Comparison of ENCODE assay signal across 19 mouse cellular contexts in genomic region chr10:99471832-99472497, GRCm38 (mm10).
DNase-seq lines count a peak whose midpoint lies in the region; ATAC-seq and TF ChIP-seq lines count a peak whose summit lies in the region.
"Had no signal": no experiment of that assay in that cellular context is flagged by ENCODE, and none has a peak within 500 bp of the region (broad histone marks: within the 10 kb centered on the region; RNA-seq: fewer than 3 reads in every experiment).

No protein-coding gene starts in this region.

- WGBS in heart, embryonic 14.5 days = 65% methylated on average over 8 of the region's 8 CpGs
- whole genome bisulfite sequencing in midbrain, embryonic 13.5 days = 49% methylated on average over 8 of the region's 8 CpGs
- 49% methylated on average over 8 of the region's 8 CpGs for WGBS in midbrain, embryonic 16.5 days
- WGBS in limb, embryonic 14.5 days = 63% methylated on average over 8 of the region's 8 CpGs

- no peak for DNase-seq in heart, postnatal 4 days
- DNase-seq in limb, embryonic 14.5 days (ENCODE audit: low spot score) = peak; percentile 32
- DNase-seq in kidney, postnatal 4 days = no peak
- no peak for DNase-seq in adrenal gland, postnatal 14 days
- DNase-seq: adrenal gland, adult 8-10 months; cerebellum, adult 9-11 months; gastrocnemius, postnatal 36 days; right cerebral cortex, adult 18-20 months; thymus, postnatal 14 days had no signal

- no peak overlapping the region for H3K4me3 ChIP-seq in heart, embryonic 14.5 days (ENCODE audit: control insufficient read depth in 1 of 2, insufficient read depth in 1 of 2, low read depth in 1 of 2, low read length in 2 of 2)
- no peak overlapping the region for H3K4me3 ChIP-seq in midbrain, embryonic 13.5 days (replicated peaks)
- no peak overlapping the region for H3K4me3 ChIP-seq in midbrain, embryonic 16.5 days (ENCODE audit: low read depth, low read length)
- no peak overlapping the region for H3K4me3 ChIP-seq in limb, embryonic 14.5 days (replicated peaks; ENCODE audit: low read length)
- H3K4me3 ChIP-seq: hindbrain, embryonic 10.5 days; limb, embryonic 13.5 days; midbrain, embryonic 12.5 days had no signal

- H3K4me2 ChIP-seq in heart, embryonic 14.5 days (ENCODE audit: low read length) = no peak overlapping the region
- H3K4me2 ChIP-seq in midbrain, embryonic 13.5 days (replicated peaks) = no peak overlapping the region
- no peak overlapping the region for H3K4me2 ChIP-seq in midbrain, embryonic 16.5 days (ENCODE audit: low read length)
- H3K4me2 ChIP-seq in limb, embryonic 14.5 days (replicated peaks; ENCODE audit: low read depth, low read length, severe bottlenecking) = no peak overlapping the region
- H3K4me2 ChIP-seq: limb, embryonic 13.5 days; midbrain, embryonic 12.5 days had no signal

- no peak for TF ChIP-seq POLR2A in limb, embryonic 14.5 days (IDR thresholded peaks at IDR 0.05; ENCODE audit: borderline replicate concordance, extremely low read depth, insufficient read depth, insufficient read length)

- H3K27ac ChIP-seq in heart, embryonic 14.5 days (replicated peaks in 1 of 2; ENCODE audit: control insufficient read depth in 1 of 2, insufficient read depth in 1 of 2, low read depth in 2 of 2, low read length in 2 of 2) = peak overlapping the region; percentile 3 to 49; a peak in 1 of 4 replicates
- H3K27ac ChIP-seq in midbrain, embryonic 13.5 days = 0 out of 2 replicates have a peak overlapping the region, but pooled peaks have one; percentile 30
- H3K27ac ChIP-seq in midbrain, embryonic 16.5 days (ENCODE audit: low read length) = no peak overlapping the region
- H3K27ac ChIP-seq in limb, embryonic 14.5 days (replicated peaks; ENCODE audit: low read depth, low read length) = no peak overlapping the region
- H3K27ac ChIP-seq: limb, embryonic 13.5 days; liver, embryonic 14.5 days; macrophage; midbrain, embryonic 12.5 days had no signal

- peaks cover 4 to 5% of the 10 kb centered on the region in 2 experiments; a peak in 3 of 4 replicates for H3K4me1 ChIP-seq in heart, embryonic 14.5 days (ENCODE audit: control insufficient read depth in 2 of 2, insufficient read depth in 2 of 2, low read length in 2 of 2)
- H3K4me1 ChIP-seq in midbrain, embryonic 13.5 days (replicated peaks) = peaks cover 9% of the 10 kb centered on the region
- peaks cover 7% of the 10 kb centered on the region; the same call in 1 of the 2 replicates for H3K4me1 ChIP-seq in midbrain, embryonic 16.5 days (ENCODE audit: control insufficient read depth, insufficient read depth, low read length)
- H3K4me1 ChIP-seq in limb, embryonic 14.5 days (ENCODE audit: control insufficient read depth, insufficient read depth, low read length) = 0 out of 2 replicates have a peak, but pooled peaks cover 2% of the 10 kb centered on the region

- no peaks in the 10 kb centered on the region for H3K36me3 ChIP-seq in heart, embryonic 14.5 days (ENCODE audit: control insufficient read depth, insufficient read depth, low read length)
- H3K36me3 ChIP-seq in midbrain, embryonic 13.5 days = no peaks in the 10 kb centered on the region
- H3K36me3 ChIP-seq in midbrain, embryonic 16.5 days (ENCODE audit: control insufficient read depth, insufficient read depth, low read length) = no peaks in the 10 kb centered on the region
- no peaks in the 10 kb centered on the region for H3K36me3 ChIP-seq in limb, embryonic 14.5 days (ENCODE audit: control insufficient read depth, insufficient read depth, low read length)
- H3K36me3 ChIP-seq: hindbrain, embryonic 10.5 days; limb, embryonic 13.5 days; midbrain, embryonic 12.5 days had no signal

- no peaks in the 10 kb centered on the region for H3K9me3 ChIP-seq in heart, embryonic 14.5 days (ENCODE audit: control insufficient read depth, low read length)
- H3K9me3 ChIP-seq in midbrain, embryonic 13.5 days = no peaks in the 10 kb centered on the region
- no peaks in the 10 kb centered on the region for H3K9me3 ChIP-seq in midbrain, embryonic 16.5 days (replicated peaks; ENCODE audit: control insufficient read depth, low read length, poor library complexity, severe bottlenecking)
- no peaks in the 10 kb centered on the region for H3K9me3 ChIP-seq in limb, embryonic 14.5 days (ENCODE audit: control insufficient read depth, low read length)
- H3K9me3 ChIP-seq: hindbrain, embryonic 10.5 days; limb, embryonic 13.5 days; midbrain, embryonic 12.5 days had no signal

- H3K9ac ChIP-seq in heart, embryonic 14.5 days (ENCODE audit: low read length) = no peak overlapping the region
- no peak overlapping the region for H3K9ac ChIP-seq in midbrain, embryonic 13.5 days (replicated peaks)
- H3K9ac ChIP-seq in midbrain, embryonic 16.5 days (ENCODE audit: low read depth, low read length) = no peak overlapping the region
- H3K9ac ChIP-seq in limb, embryonic 14.5 days (ENCODE audit: low read depth, low read length, severe bottlenecking) = no peak overlapping the region
- H3K9ac ChIP-seq: limb, embryonic 13.5 days; liver, embryonic 14.5 days; midbrain, embryonic 12.5 days had no signal

- H3K27me3 ChIP-seq in heart, embryonic 14.5 days (ENCODE audit: control insufficient read depth, insufficient read depth, low read length) = no peaks in the 10 kb centered on the region
- no peaks in the 10 kb centered on the region for H3K27me3 ChIP-seq in midbrain, embryonic 13.5 days
- H3K27me3 ChIP-seq in midbrain, embryonic 16.5 days (ENCODE audit: control insufficient read depth, insufficient read depth, low read depth, low read length) = no peaks in the 10 kb centered on the region
- no peaks in the 10 kb centered on the region for H3K27me3 ChIP-seq in limb, embryonic 14.5 days (ENCODE audit: control insufficient read depth, insufficient read depth, low read length)
- H3K27me3 ChIP-seq: limb, embryonic 13.5 days; midbrain, embryonic 12.5 days had no signal

- ATAC-seq in heart, embryonic 14.5 days (ENCODE audit: insufficient number of reproducible peaks, insufficient read depth, low FRiP score, low read depth) = no peak
- ATAC-seq in midbrain, embryonic 13.5 days = no peak
- no peak for ATAC-seq in midbrain, embryonic 16.5 days
- ATAC-seq in limb, embryonic 14.5 days (ENCODE audit: low FRiP score, low read depth) = no peak; the same call in 1 of the 2 replicates
- ATAC-seq: forebrain, embryonic 16.5 days; intestine, embryonic 16.5 days had no signal

Comparison
In these comparisons a context has a peak if more than half of its experiments do, and no peak if none do; other contexts are left out.
1. H3K27ac ChIP-seq: peak in heart, embryonic 14.5 days (2 of 2) and midbrain, embryonic 13.5 days (single experiment); none in midbrain, embryonic 16.5 days (single experiment) and limb, embryonic 14.5 days (single experiment).